In genomic region chr6:140368354-140369069, GRCm38 (mm10) we compare ENCODE assay signal across 12 mouse cellular contexts. TPM values are rescaled to one million over a fixed set of nuclear protein-coding genes. Genes with fewer than 3 reads are reported as not detected.
A peak's percentile ranks its signal among the peaks of the same experiment; 100 is the strongest.
DNase-seq lines count a peak whose midpoint lies in the region; ATAC-seq and TF ChIP-seq lines count a peak whose summit lies in the region.
"Had no signal": no experiment of that assay in that cellular context is flagged by ENCODE, and none has a peak within 500 bp of the region (broad histone marks: within the 10 kb centered on the region; RNA-seq: fewer than 3 reads in every experiment).

No protein-coding gene starts in this region.

- no peaks in the 10 kb centered on the region for H3K9me3 ChIP-seq in kidney, embryonic 15.5 days (replicated peaks)
- H3K9me3 ChIP-seq: embryonic facial prominence, embryonic 12.5 days; hindbrain, embryonic 15.5 days; liver, embryonic 15.5 days had no signal

- H3K36me3 ChIP-seq in kidney, embryonic 15.5 days = no peaks in the 10 kb centered on the region
- H3K36me3 ChIP-seq in small intestine, adult 2 months (ENCODE audit: control insufficient read depth, insufficient read depth, low read length) = no peaks in the 10 kb centered on the region
- H3K36me3 ChIP-seq: embryonic facial prominence, embryonic 12.5 days; hindbrain, embryonic 15.5 days; liver, embryonic 15.5 days had no signal

- WGBS in kidney, embryonic 15.5 days = 68% methylated on average over 8 of the region's 8 CpGs
- WGBS in small intestine, adult 2 months = 16% methylated on average over 8 of the region's 8 CpGs

- H3K4me2 ChIP-seq in kidney, embryonic 15.5 days = no peak overlapping the region
- H3K4me2 ChIP-seq: embryonic facial prominence, embryonic 12.5 days; hindbrain, embryonic 15.5 days; liver, embryonic 15.5 days had no signal

- H3K9ac ChIP-seq in kidney, embryonic 15.5 days = no peak overlapping the region
- H3K9ac ChIP-seq: embryonic facial prominence, embryonic 12.5 days; hindbrain, embryonic 15.5 days; liver, embryonic 15.5 days had no signal

- TF ChIP-seq CTCF in small intestine, adult 2 months (IDR thresholded peaks at IDR 0.05; ENCODE audit: extremely low read depth, insufficient read length, insufficient replicate concordance, low read depth, low read length) = no peak

- H3K27ac ChIP-seq in kidney, embryonic 15.5 days = no peak overlapping the region
- H3K27ac ChIP-seq in small intestine, adult 2 months (ENCODE audit: insufficient read depth, low read depth, low read length) = peak overlapping the region; percentile 99
- H3K27ac ChIP-seq: embryonic facial prominence, embryonic 12.5 days; hindbrain, embryonic 15.5 days; liver, embryonic 15.5 days had no signal

- no peak overlapping the region for H3K4me3 ChIP-seq in kidney, embryonic 15.5 days (replicated peaks)
- no peak overlapping the region for H3K4me3 ChIP-seq in small intestine, adult 2 months (ENCODE audit: low read depth, low read length)
- H3K4me3 ChIP-seq: embryonic facial prominence, embryonic 12.5 days; hindbrain, embryonic 15.5 days; liver, embryonic 15.5 days had no signal

- no peaks in the 10 kb centered on the region for H3K27me3 ChIP-seq in kidney, embryonic 15.5 days
- H3K27me3 ChIP-seq in small intestine, adult 2 months (ENCODE audit: control insufficient read depth, insufficient read depth, low read length) = no peaks in the 10 kb centered on the region
- H3K27me3 ChIP-seq: embryonic facial prominence, embryonic 12.5 days; hindbrain, embryonic 15.5 days; liver, embryonic 15.5 days had no signal

- no peak for ATAC-seq in kidney, embryonic 15.5 days (replicated peaks; ENCODE audit: low FRiP score)

- no peaks in the 10 kb centered on the region for H3K4me1 ChIP-seq in kidney, embryonic 15.5 days
- peaks cover 11% of the 10 kb centered on the region for H3K4me1 ChIP-seq in small intestine, adult 2 months (ENCODE audit: control insufficient read depth, insufficient read depth, insufficient read length, low read length)
- H3K4me1 ChIP-seq: embryonic facial prominence, embryonic 12.5 days; hindbrain, embryonic 15.5 days; liver, embryonic 15.5 days had no signal

- peak; percentile 29 for DNase-seq in kidney, adult 18-20 months
- peak; percentile 71 for DNase-seq in adipocyte (ENCODE audit: low spot score)
- peak; percentile 21 for DNase-seq in kidney, postnatal 14 days
- no peak for DNase-seq in cerebellum, adult 18-20 months
- no peak for DNase-seq in thymus, postnatal 25 days
- DNase-seq in heart, adult 9 months (ENCODE audit: low spot score in 2 of 2) = no peak
- DNase-seq: gastrocnemius, postnatal 10 days had no signal

- TF ChIP-seq POLR2A in small intestine, adult 2 months (IDR thresholded peaks at IDR 0.05; ENCODE audit: low read depth, low read length) = no peak

RNA-seq across cellular contexts. Expression of gene Plekha5, which starts 55.3 kb away (rescaled TPM):
- 48.4 and 50.1 TPM in 2 replicates for polyA plus RNA-seq in kidney, embryonic 15.5 days (2015; fragmentation: Nextera tagmentation; extraction: Ambion mirVana)
- polyA plus RNA-seq in small intestine, adult 2 months (2012; rRNA removed) = 10.0 and 19.0 TPM in 2 replicates

Comparison
In these comparisons a context has a peak if more than half of its experiments do, and no peak if none do; other contexts are left out.
1. DNase-seq: peak in kidney, adult 18-20 months (single experiment), adipocyte (single experiment) and kidney, postnatal 14 days (single experiment); none in cerebellum, adult 18-20 months (0 of 2), thymus, postnatal 25 days (single experiment) and heart, adult 9 months (0 of 2).